Mouse (Mus musculus) limb, embryonic 14.5 days (tissue): ENCODE results near the gene Rpusd3. TPM values are rescaled to one million over a fixed set of nuclear protein-coding genes. Genes with fewer than 3 reads are reported as not detected.

ENCODE experiments used
- ATAC-seq: fragments of 200-750 bp; cut with Nextera tagmentation; 2 replicates; pipeline ENCODE4 v1.8.0; 2017; ENCODE audit warnings: low read depth, moderate number of reproducible peaks, moderate TSS enrichment; ENCODE audit not compliant: low FRiP score
- DNase-seq: peaks from one replicate; pipeline ENCODE4 v3.0.0-alpha.2; 2015; ENCODE audit warnings: low spot score
- H3K27ac ChIP-seq: fragments of 300-500 bp; sonication (generic); replicated peaks from 2 replicates; pipeline ENCODE4 v1.5.1; 2014; ENCODE audit warnings: low read depth, mild to moderate bottlenecking, low read length, moderate library complexity, mixed read lengths
- H3K27me3 ChIP-seq: fragments of 300-500 bp; sonication (generic); 2 replicates; pipeline ENCODE4 v1.6.1; 2014; ENCODE audit warnings: low read length, mixed read lengths; ENCODE audit not compliant: control insufficient read depth, insufficient read depth
- H3K36me3 ChIP-seq: fragments of 300-500 bp; sonication (generic); 2 replicates; pipeline ENCODE4 v1.6.1; 2014; ENCODE audit warnings: mild to moderate bottlenecking, low read length, moderate library complexity, mixed read lengths; ENCODE audit not compliant: control insufficient read depth, insufficient read depth
- H3K4me1 ChIP-seq: fragments of 300-500 bp; sonication (generic); 2 replicates; pipeline ENCODE4 v1.6.1; 2014; ENCODE audit warnings: antibody characterized with exemption, low read length, mixed read lengths; ENCODE audit not compliant: control insufficient read depth, insufficient read depth
- H3K4me2 ChIP-seq: fragments of 300-500 bp; sonication (generic); replicated peaks from 2 replicates; pipeline ENCODE4 v1.6.1; 2014; ENCODE audit warnings: low read depth, mild to moderate bottlenecking, low read length, moderate library complexity; ENCODE audit not compliant: severe bottlenecking
- H3K4me3 ChIP-seq: fragments of 300-500 bp; sonication (generic); replicated peaks from 2 replicates; pipeline ENCODE4 v1.5.1; 2014; ENCODE audit warnings: low read length
- H3K9ac ChIP-seq: fragments of 300-500 bp; sonication (generic); 2 replicates; pipeline ENCODE4 v1.6.1; 2014; ENCODE audit warnings: mild to moderate bottlenecking, low read depth, low read length, moderate library complexity; ENCODE audit not compliant: severe bottlenecking
- H3K9me3 ChIP-seq: fragments of 300-500 bp; sonication (generic); 2 replicates; pipeline ENCODE4 v1.6.1; 2016; ENCODE audit warnings: low read length; ENCODE audit not compliant: control insufficient read depth
- POLR2A ChIP-seq: fragments of 200-500 bp; IDR thresholded peaks from 2 replicates; pipeline ENCODE4 v1.8.0; 2012; ENCODE audit warnings: inconsistent platforms, mild to moderate bottlenecking, moderate library complexity, borderline replicate concordance; ENCODE audit not compliant: insufficient read depth, insufficient read length; ENCODE audit errors: extremely low read depth
- WGBS: fragments of 180-500 bp; shearing (Covaris S2); extraction: QIAGEN DNeasy Blood & Tissue Kit; methylation state at CpG from one replicate; pipeline ENCODE4 v1.1.7; 2014; 5-methylcytosine and 5-hydroxymethylcytosine counted together
- polyA plus RNA-seq, 2 experiments: library from polyadenylated mRNA; depleted of rRNA in 1 of 2; stranded (reverse) in 1 of 2; unstranded in 1 of 2; fragments of >200 nt; fragmentation: Nextera tagmentation in 1 of 2; extraction: Ambion mirVana in 1 of 2; gene quantifications; 2 replicates each; pipeline versions ENCODE4 v1.2.1 to v1.2.3; 2012 to 2014

Rpusd3 gene
- polyA plus RNA-seq, 2 experiments = 25.1 to 38.9 TPM

DNA sequence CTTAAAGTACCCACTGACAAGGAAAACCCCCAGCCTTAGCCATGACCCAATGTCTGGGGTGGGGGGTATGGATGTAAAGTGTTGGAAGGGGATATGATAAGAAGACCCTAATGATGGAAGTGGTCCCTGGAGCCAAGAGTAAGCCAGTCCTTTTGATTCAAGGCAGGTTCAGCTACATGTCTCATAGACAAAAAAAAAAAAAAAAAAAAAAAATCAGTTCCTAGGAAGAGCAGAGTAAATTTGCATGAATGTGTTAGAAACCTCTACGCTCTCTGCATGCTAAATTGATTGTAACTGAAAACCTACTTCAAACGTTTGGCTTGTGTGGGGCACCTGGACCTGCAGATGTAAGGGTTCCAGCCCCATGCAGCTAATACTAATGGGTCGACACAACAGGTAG is 12.7 kb upstream of the Rpusd3 start:
- WGBS = 45% methylated on average over 3 of the region's 3 CpGs
- DNase-seq (no peak), ATAC-seq (no peak)
- Histone ChIP-seq H3K27me3 (no peaks in the 10 kb centered on the region), H3K9me3 (no peaks in the 10 kb centered on the region), H3K4me1 (no peaks in the 10 kb centered on the region), H3K4me2 (no peak overlapping the region), H3K36me3 (no peaks in the 10 kb centered on the region), H3K27ac (no peak overlapping the region), H3K9ac (no peak overlapping the region), H3K4me3 (no peak overlapping the region)
- TF ChIP-seq POLR2A = no peak

DNA sequence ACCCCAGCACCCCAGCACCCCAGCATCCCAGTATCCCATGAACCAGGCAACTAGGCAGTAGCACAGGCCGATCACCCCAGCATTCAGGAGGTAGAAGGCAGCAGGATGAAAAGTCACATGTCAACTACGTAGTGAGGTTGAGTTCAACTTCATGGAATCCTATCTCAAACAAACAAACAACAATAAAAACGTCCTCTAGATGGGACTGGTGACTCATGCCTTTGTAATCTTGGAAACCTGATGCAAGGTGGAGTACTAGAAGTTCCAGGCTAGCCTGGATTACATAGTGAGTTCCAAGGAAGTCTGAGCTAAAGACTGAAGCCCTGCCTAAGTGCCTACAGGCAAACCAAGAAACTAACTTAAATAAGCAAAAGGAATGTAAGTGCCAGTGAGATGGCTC is 11.7 kb upstream of the Rpusd3 start:
- ATAC-seq = no peak
- H3K4me1 ChIP-seq = no peaks in the 10 kb centered on the region
- H3K27ac ChIP-seq = no peak overlapping the region
- H3K9ac ChIP-seq = no peak overlapping the region
- no peaks in the 10 kb centered on the region for H3K27me3 ChIP-seq
- no peak for TF ChIP-seq POLR2A
- no peaks in the 10 kb centered on the region for H3K36me3 ChIP-seq
- no peak for DNase-seq
- H3K9me3 ChIP-seq = no peaks in the 10 kb centered on the region
- no peak overlapping the region for H3K4me3 ChIP-seq
- no peak overlapping the region for H3K4me2 ChIP-seq
- WGBS = 58% methylated on average over 3 of the region's 3 CpGs

DNA sequence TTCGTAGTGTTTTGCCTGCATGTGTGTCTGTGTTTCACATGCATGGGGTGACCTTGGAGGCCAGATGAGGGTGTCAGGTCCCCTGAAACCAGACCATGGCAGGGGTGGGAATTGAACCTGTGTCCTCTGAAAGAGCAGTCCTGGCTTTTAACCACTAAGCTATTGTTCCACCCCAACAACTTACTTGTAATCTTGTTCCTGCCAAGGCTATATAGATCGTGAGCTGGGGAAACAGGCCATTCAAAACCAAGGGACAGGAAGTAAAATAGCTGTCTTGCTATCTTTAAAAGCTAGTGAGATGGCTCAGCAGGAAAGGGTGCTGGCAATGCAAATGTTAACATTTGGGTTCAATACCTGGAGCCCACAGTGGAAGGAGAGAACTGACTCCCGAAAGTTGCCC is 10.8 kb upstream of the Rpusd3 start:
- no peak for ATAC-seq
- Histone ChIP-seq H3K4me1 (no peaks in the 10 kb centered on the region), H3K9me3 (no peaks in the 10 kb centered on the region), H3K9ac (no peak overlapping the region), H3K36me3 (no peaks in the 10 kb centered on the region), H3K4me2 (no peak overlapping the region), H3K27me3 (no peaks in the 10 kb centered on the region), H3K27ac (no peak overlapping the region), H3K4me3 (no peak overlapping the region)
- no peak for DNase-seq
- TF ChIP-seq POLR2A = no peak
- 78% methylated on average over 3 of the region's 3 CpGs for WGBS

GRCm38 (mm10) chr6:113428006-113428405 is 8.9 kb upstream of the Rpusd3 start:
- H3K27ac ChIP-seq = no peak overlapping the region
- ATAC-seq = no peak
- no peaks in the 10 kb centered on the region for H3K9me3 ChIP-seq
- no peaks in the 10 kb centered on the region for H3K4me1 ChIP-seq
- H3K36me3 ChIP-seq = no peaks in the 10 kb centered on the region
- 90% methylated on average over 16 of the region's 16 CpGs for WGBS
- no peak overlapping the region for H3K4me2 ChIP-seq
- no peak overlapping the region for H3K4me3 ChIP-seq
- no peak for TF ChIP-seq POLR2A
- DNase-seq = no peak
- no peak overlapping the region for H3K9ac ChIP-seq
- H3K27me3 ChIP-seq = no peaks in the 10 kb centered on the region

DNA sequence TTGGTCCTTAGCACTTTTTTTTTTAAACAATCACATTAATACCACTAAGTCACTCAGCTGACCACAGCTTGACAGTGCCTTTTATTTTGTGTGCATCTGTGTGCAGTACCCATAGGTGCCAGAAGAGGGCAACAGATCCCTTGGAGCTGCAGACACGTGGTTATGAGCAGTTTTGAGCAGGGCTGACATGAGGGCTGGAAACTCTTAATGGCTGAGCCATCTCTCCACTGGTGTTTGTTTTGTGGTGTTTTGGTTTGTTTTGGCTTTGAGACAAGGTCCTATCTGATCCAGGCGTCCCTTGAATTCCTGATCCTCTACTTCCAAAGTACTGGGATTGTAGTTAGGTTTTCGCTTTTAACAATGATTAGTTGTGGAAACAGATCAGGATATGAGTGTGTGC is 8.3 kb upstream of the Rpusd3 start:
- Histone ChIP-seq H3K27ac (no peak overlapping the region), H3K4me3 (no peak overlapping the region), H3K9ac (no peak overlapping the region), H3K36me3 (no peaks in the 10 kb centered on the region), H3K27me3 (no peaks in the 10 kb centered on the region), H3K4me2 (no peak overlapping the region), H3K9me3 (no peaks in the 10 kb centered on the region), H3K4me1 (no peaks in the 10 kb centered on the region)
- DNase-seq (no peak), ATAC-seq (no peak)
- TF ChIP-seq POLR2A = no peak
- 66% methylated on average over 3 of the region's 3 CpGs for WGBS

DNA sequence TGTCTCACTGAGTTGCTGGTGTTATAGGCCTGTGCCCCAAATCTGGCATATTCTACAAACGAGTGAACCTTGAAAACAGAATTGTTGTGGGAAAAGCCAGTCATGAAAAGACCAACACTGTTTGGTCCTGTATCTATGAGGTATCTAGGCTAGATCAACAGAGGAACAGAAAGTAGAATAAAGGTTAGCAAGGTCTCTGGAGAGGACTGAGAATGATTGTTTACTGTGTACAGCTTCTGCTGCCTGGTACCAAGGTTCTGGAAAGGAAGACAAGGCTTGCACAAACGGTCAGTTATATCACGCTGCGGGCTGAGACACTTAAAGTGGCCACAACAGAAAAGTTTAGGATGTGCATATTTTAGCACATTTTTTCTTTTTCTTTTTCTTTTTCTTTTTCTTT is 7.6 kb upstream of the Rpusd3 start:
- WGBS = 91% methylated on average over 4 of the region's 4 CpGs
- Histone ChIP-seq H3K36me3 (no peaks in the 10 kb centered on the region), H3K9ac (no peak overlapping the region), H3K4me2 (no peak overlapping the region), H3K9me3 (no peaks in the 10 kb centered on the region), H3K27me3 (no peaks in the 10 kb centered on the region), H3K27ac (no peak overlapping the region), H3K4me3 (no peak overlapping the region), H3K4me1 (no peaks in the 10 kb centered on the region)
- DNase-seq = no peak
- TF ChIP-seq POLR2A = no peak
- ATAC-seq = no peak
